ENCODE assay signal across 7 mouse cellular contexts in genomic region chr9:65031894-65032268, GRCm38 (mm10). TPM values are rescaled to one million over a fixed set of nuclear protein-coding genes. Genes with fewer than 3 reads are reported as not detected.
DNase-seq lines count a peak whose midpoint lies in the region; ATAC-seq lines count a peak whose summit lies in the region.

No protein-coding gene starts in this region.

- no peaks in the 10 kb centered on the region for H3K9me3 ChIP-seq in lung, embryonic 16.5 days (ENCODE audit: control insufficient read depth, low read length)
- no peaks in the 10 kb centered on the region for H3K9me3 ChIP-seq in limb, embryonic 15.5 days
- no peaks in the 10 kb centered on the region for H3K9me3 ChIP-seq in stomach, embryonic 15.5 days

- H3K36me3 ChIP-seq in lung, embryonic 16.5 days (ENCODE audit: control insufficient read depth, insufficient read depth, low read length) = no peaks in the 10 kb centered on the region
- peaks cover 7% of the 10 kb centered on the region; the same call in 1 of the 2 replicates for H3K36me3 ChIP-seq in limb, embryonic 15.5 days
- 0 out of 2 replicates have a peak, but pooled peaks cover under 1% of the 10 kb centered on the region for H3K36me3 ChIP-seq in stomach, embryonic 15.5 days

- no peak for DNase-seq in lung, adult 18-20 months
- no peak for DNase-seq in left cerebral cortex, postnatal 36 days (ENCODE audit: low spot score in 2 of 2)
- DNase-seq in ovary, postnatal 14 days (ENCODE audit: low spot score) = no peak

- H3K4me2 ChIP-seq in lung, embryonic 16.5 days (ENCODE audit: low read depth, low read length) = peak overlapping the region; percentile 49
- 0 out of 2 replicates have a peak overlapping the region, but pooled peaks have one; percentile 17 for H3K4me2 ChIP-seq in limb, embryonic 15.5 days
- peak overlapping the region; percentile 43 for H3K4me2 ChIP-seq in stomach, embryonic 15.5 days

- WGBS in lung, embryonic 16.5 days = 24% methylated on average over 4 of the region's 4 CpGs
- WGBS in limb, embryonic 15.5 days = 42% methylated on average over 4 of the region's 4 CpGs
- 27% methylated on average over 4 of the region's 4 CpGs for WGBS in stomach, embryonic 15.5 days

- H3K9ac ChIP-seq in lung, embryonic 16.5 days (ENCODE audit: low read length) = peak overlapping the region; percentile 54
- H3K9ac ChIP-seq in limb, embryonic 15.5 days = no peak overlapping the region
- no peak overlapping the region for H3K9ac ChIP-seq in stomach, embryonic 15.5 days

- peaks cover 9% of the 10 kb centered on the region for H3K4me1 ChIP-seq in lung, embryonic 16.5 days (replicated peaks; ENCODE audit: control insufficient read depth, insufficient read depth, low read length)
- peaks cover 13% of the 10 kb centered on the region for H3K4me1 ChIP-seq in limb, embryonic 15.5 days
- H3K4me1 ChIP-seq in stomach, embryonic 15.5 days = peaks cover 6% of the 10 kb centered on the region

- H3K27ac ChIP-seq in lung, embryonic 16.5 days (ENCODE audit: low read length) = no peak overlapping the region
- H3K27ac ChIP-seq in limb, embryonic 15.5 days = no peak overlapping the region
- H3K27ac ChIP-seq in stomach, embryonic 15.5 days = 0 out of 2 replicates have a peak overlapping the region, but pooled peaks have one; percentile 7

- no peaks in the 10 kb centered on the region for H3K27me3 ChIP-seq in lung, embryonic 16.5 days (ENCODE audit: control insufficient read depth, insufficient read depth, low read depth, low read length)
- no peaks in the 10 kb centered on the region for H3K27me3 ChIP-seq in limb, embryonic 15.5 days
- no peaks in the 10 kb centered on the region for H3K27me3 ChIP-seq in stomach, embryonic 15.5 days (replicated peaks)

- intact Hi-C loops in left cerebral cortex, postnatal 36 days (cut with DNase I) = loop anchor here (10.0 kb wide), 1 partner anchor 263 kb away; the partner anchor contains the start of gene Clpx

- H3K4me3 ChIP-seq in lung, embryonic 16.5 days (ENCODE audit: low read length) = peak overlapping the region; percentile 93
- H3K4me3 ChIP-seq in limb, embryonic 15.5 days = peak overlapping the region; percentile 99
- peak overlapping the region; percentile 87 for H3K4me3 ChIP-seq in stomach, embryonic 15.5 days (replicated peaks)

- no peak for ATAC-seq in lung, embryonic 16.5 days (ENCODE audit: low read depth)
- peak; percentile 57 for ATAC-seq in erythroid progenitor cell, adult 5-6 weeks (replicated peaks; ENCODE audit: low FRiP score, poor library complexity, severe bottlenecking)
- ATAC-seq in limb, embryonic 15.5 days (ENCODE audit: insufficient number of reproducible peaks, low FRiP score, low TSS enrichment, low read depth) = no peak
- ATAC-seq in stomach, embryonic 15.5 days (ENCODE audit: insufficient read depth, low FRiP score, low read depth) = no peak

RNA-seq across cellular contexts. Expression of gene Dpp8, which starts 0.3 kb away (rescaled TPM):
- polyA plus RNA-seq in lung, embryonic 16.5 days (2015; fragmentation: Nextera tagmentation; extraction: Ambion mirVana) = 35.9 and 37.6 TPM in 2 replicates
- total RNA-seq in erythroid progenitor cell, adult 5-6 weeks (2015; ENCODE audit: low replicate concordance) = 70.3 and 82.6 TPM in 2 replicates
- 110 and 113 TPM in 2 replicates for total RNA-seq in erythroid progenitor cell, adult 5-6 weeks (2017; ENCODE audit: low replicate concordance)
- polyA plus RNA-seq in limb, embryonic 15.5 days (2015; fragmentation: Nextera tagmentation; extraction: Ambion mirVana) = 32.9 and 38.3 TPM in 2 replicates
- polyA plus RNA-seq in stomach, embryonic 15.5 days (2015; fragmentation: Nextera tagmentation; extraction: Ambion mirVana) = 32.5 and 39.4 TPM in 2 replicates
- 100 to 1,000 TPM; 153 to 164 TPM for total RNA-seq in left cerebral cortex, postnatal 36 days (2021)

RNA-seq across cellular contexts. Expression of gene Hacd3, which starts 10.4 kb away (rescaled TPM):
- polyA plus RNA-seq in lung, embryonic 16.5 days (2015; fragmentation: Nextera tagmentation; extraction: Ambion mirVana) = 76.6 and 79.6 TPM in 2 replicates
- 11.5 and 15.9 TPM in 2 replicates for total RNA-seq in erythroid progenitor cell, adult 5-6 weeks (2015; ENCODE audit: low replicate concordance)
- total RNA-seq in erythroid progenitor cell, adult 5-6 weeks (2017; ENCODE audit: low replicate concordance) = 18.2 and 20.8 TPM in 2 replicates
- 80.9 and 88.3 TPM in 2 replicates for polyA plus RNA-seq in limb, embryonic 15.5 days (2015; fragmentation: Nextera tagmentation; extraction: Ambion mirVana)
- 88.5 and 91.6 TPM in 2 replicates for polyA plus RNA-seq in stomach, embryonic 15.5 days (2015; fragmentation: Nextera tagmentation; extraction: Ambion mirVana)
- 100 to 1,000 TPM; 152 to 157 TPM for total RNA-seq in left cerebral cortex, postnatal 36 days (2021)
